Comparison of ENCODE assay signal across 17 mouse cellular contexts in the genomic region with DNA sequence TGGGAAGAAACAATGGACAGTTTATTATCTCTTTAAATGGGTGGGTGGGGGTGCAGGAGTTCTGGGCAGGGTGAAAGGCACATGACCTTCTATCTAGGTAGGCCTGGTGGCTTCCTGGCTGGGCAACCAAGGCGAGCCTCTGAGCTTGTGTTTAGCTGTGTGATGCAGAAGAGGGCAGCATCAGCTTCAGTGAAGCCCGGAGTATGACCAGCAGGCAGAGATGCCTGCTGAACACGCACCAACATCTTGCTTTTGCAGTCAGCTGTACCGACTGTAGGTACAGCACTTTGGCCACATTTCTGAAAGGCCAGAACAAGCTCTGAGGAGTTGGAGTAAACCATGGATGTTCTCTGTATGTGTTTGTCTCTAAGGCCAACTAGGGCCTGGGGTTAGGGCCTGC. TPM values are rescaled to one million over a fixed set of nuclear protein-coding genes. Genes with fewer than 3 reads are reported as not detected.
"Had no signal": no experiment of that assay in that cellular context is flagged by ENCODE, and none has a peak within 500 bp of the region (broad histone marks: within the 10 kb centered on the region; RNA-seq: fewer than 3 reads in every experiment).

No protein-coding gene starts in this region.

- H3K4me1 ChIP-seq: limb, embryonic 10.5 days; midbrain, embryonic 13.5 days; stomach, embryonic 15.5 days had no signal

- H3K27me3 ChIP-seq: midbrain, embryonic 13.5 days; stomach, embryonic 15.5 days had no signal

- DNase-seq: kidney, postnatal 14 days; lung, adult 18-20 months; lung, postnatal 36 days; right cerebral cortex, postnatal 14 days; thymus, postnatal 14 days had no signal

- H3K36me3 ChIP-seq: limb, embryonic 10.5 days; midbrain, embryonic 13.5 days; stomach, embryonic 15.5 days had no signal

- ATAC-seq: midbrain, embryonic 13.5 days had no signal

- H3K4me2 ChIP-seq: midbrain, embryonic 13.5 days; stomach, embryonic 15.5 days had no signal

- H3K9ac ChIP-seq: midbrain, embryonic 13.5 days; stomach, embryonic 15.5 days had no signal

- H3K4me3 ChIP-seq: left cerebral cortex, adult 2 months; limb, embryonic 10.5 days; midbrain, embryonic 13.5 days; stomach, embryonic 15.5 days had no signal

- H3K9me3 ChIP-seq: limb, embryonic 10.5 days; midbrain, embryonic 13.5 days; stomach, embryonic 15.5 days had no signal

- H3K27ac ChIP-seq: left cerebral cortex, adult 2 months; limb, embryonic 10.5 days; midbrain, embryonic 13.5 days; stomach, embryonic 15.5 days had no signal

RNA-seq across cellular contexts. Expression of a gene that starts 1.5 kb away (rescaled TPM):
- total RNA-seq: layer of hippocampus, adult 8-10 months; layer of hippocampus, postnatal 25 days; left cerebral cortex, adult 2 months; left cerebral cortex, postnatal 14 days; megakaryocyte progenitor cell, adult 5-6 weeks; midbrain, postnatal 0 days had no signal
- polyA plus RNA-seq: kidney, embryonic 14.5 days; large intestine, adult 2 months; midbrain, embryonic 13.5 days; midbrain, postnatal 0 days; neural tube, embryonic 14.5 days had no signal
